Mouse (Mus musculus) CH12.LX (cell line): ENCODE results near the gene Nfic.

ENCODE experiments used
- CTCF ChIP-seq, 2 experiments: IDR thresholded peaks in 1 of 2; conservative IDR thresholded peaks in 1 of 2; 2 replicates each; pipeline ENCODE4 v1.5.1; 2011 to 2012; ENCODE audit warnings: low read depth in 2 of 2, low read length in 2 of 2, improper control_type of control experiment in 1 of 2, inconsistent platforms in 1 of 2, mild to moderate bottlenecking in 1 of 2, moderate library complexity in 1 of 2
- ELF1 ChIP-seq: IDR thresholded peaks from 2 replicates; pipeline ENCODE4 v1.6.1; 2014; ENCODE audit warnings: low read depth, mild to moderate bottlenecking, inconsistent platforms, low read length, improper control_type of control experiment
- USF1 ChIP-seq: IDR thresholded peaks from 2 replicates; pipeline ENCODE4 v1.6.1; 2014; ENCODE audit warnings: low read depth, mild to moderate bottlenecking, inconsistent platforms, low read length, improper control_type of control experiment

DNA sequence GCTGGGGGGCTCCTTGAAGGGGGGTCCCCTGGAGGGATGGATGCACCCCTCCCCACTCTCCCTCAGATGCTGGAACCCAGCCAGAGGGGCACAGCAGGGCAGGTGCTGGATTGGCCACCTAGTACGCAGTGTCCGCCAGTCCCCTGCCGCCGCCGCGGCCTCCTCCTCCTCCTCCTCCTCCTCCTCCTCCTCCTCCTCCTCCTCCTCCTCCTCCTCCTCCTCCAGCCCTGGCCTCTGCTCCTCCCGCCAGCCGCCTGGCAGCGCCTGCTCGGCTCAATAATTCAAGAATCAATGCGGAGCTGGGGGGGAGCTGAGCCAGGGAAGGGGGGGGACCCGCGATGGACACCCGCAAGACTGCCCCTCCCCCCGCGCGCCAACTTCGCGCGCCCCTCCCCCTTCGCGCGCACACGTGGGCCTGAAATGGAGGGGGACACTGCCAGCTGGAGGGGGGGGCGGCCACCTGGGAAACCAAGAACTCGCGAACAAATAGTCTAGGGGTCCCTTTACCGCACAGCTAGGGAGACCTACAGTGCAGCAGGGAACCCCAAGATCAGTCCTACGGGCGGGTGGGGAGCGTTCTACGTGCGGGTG is 29.3 kb downstream of the Nfic start:
- no peak for TF ChIP-seq CTCF (conservative IDR thresholded peaks at IDR 0.05 in 1 of 2, IDR thresholded peaks at IDR 0.05 in 1 of 2; ENCODE audit: low read depth in 2 of 2, low read length in 2 of 2)
- no peak for TF ChIP-seq ELF1
- TF ChIP-seq USF1 = no peak
